Mouse (Mus musculus): ENCODE results near the gene Smdt1. TPM values are rescaled to one million over a fixed set of nuclear protein-coding genes. Genes with fewer than 3 reads are reported as not detected.

The Smdt1 gene
- total RNA-seq, 2 experiments from 2014 or later: 130 to 139 TPM

DNA sequence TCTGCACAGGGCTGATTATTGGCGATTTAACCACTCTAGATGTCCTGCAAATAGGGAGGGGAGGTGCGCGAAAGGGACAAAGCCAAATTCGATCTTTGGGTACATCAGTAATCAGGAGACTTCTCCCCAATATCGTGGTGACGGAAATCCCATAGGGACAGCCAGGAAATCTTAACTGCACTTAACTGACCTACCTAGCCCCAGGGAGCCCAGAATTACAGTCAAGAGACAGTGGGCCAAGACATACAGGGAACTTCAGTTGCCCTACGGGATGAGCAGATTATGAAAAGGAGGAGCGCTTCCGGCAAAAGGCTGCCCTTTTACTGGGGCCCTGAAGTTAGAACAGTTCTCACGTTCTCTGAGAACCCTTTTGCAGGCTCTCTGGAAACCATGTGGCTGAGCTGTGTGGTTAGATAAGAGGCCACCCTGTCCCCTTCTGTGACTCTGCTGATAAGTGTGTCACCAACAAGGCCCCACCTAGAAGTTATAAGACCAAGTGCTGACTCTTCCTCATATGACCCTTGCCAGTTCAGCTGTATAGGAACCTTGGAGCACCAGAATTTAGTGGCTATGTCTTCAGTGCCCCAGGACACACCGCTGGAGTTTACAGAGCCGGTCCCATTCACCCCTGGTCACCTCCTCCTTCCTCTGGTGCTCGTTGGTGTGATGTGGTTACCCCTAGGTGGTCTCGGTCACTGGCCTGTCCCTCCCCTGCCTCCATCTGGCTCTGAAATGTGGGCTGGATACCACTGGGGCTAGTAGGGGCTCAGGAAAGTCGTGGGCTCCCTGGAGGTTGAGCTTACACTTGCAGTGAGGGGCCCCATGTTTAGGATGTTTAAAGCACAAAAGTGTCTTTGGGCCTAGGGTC lies 3.1 kb downstream of the Smdt1 start:
- intact Hi-C loops (cut with DNase I): no loop called here
- DNase-seq (ENCODE audit: extremely low spot score in 1 of 2, low spot score in 2 of 2): no peak

DNA sequence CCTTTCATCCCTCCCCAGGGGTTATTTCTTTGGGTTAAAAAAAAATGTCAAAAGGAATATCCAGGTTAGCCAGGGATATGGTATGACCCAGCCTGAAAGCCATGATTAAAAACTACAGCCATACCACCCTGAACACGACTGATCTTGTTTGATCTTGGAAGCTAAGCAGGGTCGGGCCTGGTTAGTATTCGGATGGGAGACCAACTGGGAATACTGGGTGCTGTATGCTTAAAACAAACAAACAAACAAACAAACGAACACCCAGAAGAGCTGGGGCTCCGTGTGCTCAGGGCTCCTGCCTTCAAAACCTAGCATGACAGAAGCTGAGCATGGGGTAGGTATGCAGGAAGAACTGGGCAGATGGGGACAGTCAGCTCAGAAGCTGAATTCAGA lies 3.8 kb downstream of the Smdt1 start:
- intact Hi-C loops (cut with DNase I): no loop called here
- DNase-seq (ENCODE audit: extremely low spot score in 1 of 2, low spot score in 2 of 2): no peak

DNA sequence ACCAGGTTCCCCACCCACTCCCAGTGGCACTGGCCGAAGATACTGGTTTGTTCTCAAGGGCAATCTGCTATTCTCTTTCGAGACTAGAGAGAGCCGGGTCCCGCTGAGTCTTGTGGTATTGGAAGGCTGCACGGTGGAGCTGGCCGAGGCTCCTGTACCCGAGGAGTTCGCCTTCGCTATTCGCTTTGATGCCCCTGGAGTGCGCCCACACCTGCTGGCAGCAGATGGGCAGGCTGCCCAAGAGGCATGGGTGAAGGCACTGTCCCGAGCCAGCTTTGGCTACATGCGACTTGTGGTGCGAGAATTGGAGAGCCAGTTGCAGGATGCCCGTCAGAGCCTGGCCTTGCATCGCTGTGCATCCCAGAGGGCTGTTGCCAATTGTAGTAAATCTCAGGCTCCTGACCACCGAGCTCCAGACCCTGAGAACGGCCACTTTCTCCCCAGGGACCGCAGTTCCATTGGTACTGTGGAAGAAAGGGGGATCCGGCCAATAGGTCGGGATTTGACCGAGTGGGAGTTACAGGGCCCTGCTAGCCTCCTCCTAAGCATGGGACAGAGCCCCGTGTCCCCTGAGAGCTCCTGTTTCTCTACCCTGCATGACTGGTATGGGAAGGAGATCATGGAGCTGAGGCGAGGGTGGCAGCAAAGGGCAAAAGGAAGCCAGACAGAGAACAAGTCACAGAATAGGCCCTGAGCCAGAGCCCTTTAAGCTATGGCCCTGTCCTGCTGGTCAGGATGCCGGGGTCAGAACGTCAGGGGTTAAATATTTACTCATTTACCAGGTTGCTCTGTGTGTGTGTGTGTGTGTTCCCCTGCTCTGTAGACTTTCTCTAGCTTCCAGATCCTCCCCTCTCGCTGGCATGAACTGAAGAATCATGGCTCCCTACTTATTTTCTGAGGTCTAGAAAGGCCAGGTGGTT lies 4.9 kb downstream of the Smdt1 start:
- intact Hi-C loops (cut with DNase I): no loop called here
- no peak for DNase-seq (ENCODE audit: extremely low spot score in 1 of 2, low spot score in 2 of 2)

DNA sequence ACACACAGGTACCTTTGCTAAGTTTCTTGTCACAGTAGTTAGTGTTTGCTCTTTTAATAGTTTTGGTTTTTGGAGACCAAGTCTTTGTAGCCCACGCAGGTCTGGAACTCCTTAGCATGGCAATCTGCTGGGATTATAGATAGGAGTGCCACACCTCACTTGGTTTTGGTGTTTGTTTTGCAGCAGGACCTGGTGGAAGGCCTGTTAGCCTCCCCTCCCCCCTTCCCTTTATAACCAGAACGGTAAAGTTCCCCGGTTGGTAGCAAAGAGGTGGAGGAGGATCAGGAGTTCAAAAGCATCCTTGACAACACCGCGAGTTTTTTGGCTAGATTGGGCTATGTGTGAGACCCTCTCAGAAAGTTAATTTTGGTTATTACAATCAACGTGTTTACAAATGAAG lies 6.2 kb downstream of the Smdt1 start:
- intact Hi-C loops (cut with DNase I): no loop called here
- DNase-seq (ENCODE audit: extremely low spot score in 1 of 2, low spot score in 2 of 2): no peak

DNA sequence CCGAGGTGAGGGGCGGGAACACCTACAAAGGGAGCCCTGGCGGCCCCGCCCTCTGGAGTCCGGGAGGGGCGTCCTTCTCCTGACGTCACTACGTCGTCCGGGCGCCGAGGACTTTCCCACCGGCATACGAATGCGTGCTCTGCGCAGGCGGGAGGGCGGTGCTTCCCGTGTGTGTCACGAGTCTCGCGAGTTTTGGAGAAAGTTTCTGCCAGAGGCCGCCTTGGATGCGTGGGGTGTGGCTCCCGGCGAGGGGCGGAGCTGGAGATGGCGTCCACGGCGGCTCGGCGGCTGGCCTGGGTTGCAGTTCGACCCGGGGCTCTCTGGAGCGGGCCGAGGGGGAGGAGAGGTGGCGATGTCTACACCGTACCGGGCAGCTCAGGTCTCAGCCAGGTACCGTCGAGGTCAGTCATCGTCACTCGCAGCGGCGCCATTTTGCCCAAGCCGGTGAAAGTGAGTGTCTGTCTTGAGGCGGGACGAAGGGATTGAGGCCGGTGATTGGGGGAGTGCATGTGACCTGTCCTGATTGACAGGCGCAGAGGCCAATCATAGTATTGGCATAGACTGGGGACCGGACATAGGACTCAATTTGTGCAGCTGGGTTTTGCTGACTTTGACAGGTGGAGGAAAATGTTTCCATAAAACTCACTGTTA lies 7.2 kb downstream of the Smdt1 start:
- intact Hi-C loops (cut with DNase I): no loop called here
- DNase-seq (ENCODE audit: extremely low spot score in 1 of 2, low spot score in 2 of 2): peak; percentile 99

DNA sequence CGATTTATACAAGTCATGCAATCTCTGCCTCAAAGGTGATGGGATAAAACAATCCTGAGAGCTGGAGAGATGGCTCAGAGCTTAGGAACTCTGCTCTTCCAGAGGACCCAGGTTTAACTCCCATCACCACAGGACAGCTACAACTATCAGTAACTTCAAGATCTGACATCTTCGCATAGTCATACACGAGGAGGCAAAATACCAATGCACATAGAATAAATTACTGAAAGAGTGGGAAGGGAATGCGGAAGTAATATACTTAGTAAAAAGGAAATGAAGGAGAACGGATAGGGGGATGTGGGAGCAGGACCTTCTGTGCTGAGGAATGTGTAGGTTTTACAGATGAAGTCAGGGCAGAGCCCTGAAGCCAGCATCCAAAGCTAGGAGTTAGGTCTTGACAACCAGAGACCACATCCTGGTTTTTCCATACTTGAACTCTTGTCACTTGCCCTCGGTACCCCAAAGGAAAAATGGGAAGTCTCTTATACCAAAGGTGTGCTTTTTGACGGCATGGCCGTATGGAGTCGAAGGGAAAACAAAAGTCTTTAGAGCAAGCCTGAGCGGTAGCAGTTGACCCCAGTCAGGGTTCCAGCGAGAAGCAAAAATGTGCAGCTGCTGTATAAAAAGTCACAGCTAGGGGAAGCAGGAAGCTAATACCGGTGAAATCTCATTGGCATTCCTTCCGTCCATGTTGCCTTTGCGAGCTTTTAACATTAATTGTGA lies 8.0 kb downstream of the Smdt1 start:
- no peak for DNase-seq (ENCODE audit: extremely low spot score in 1 of 2, low spot score in 2 of 2)
- intact Hi-C loops (cut with DNase I): no loop called here

DNA sequence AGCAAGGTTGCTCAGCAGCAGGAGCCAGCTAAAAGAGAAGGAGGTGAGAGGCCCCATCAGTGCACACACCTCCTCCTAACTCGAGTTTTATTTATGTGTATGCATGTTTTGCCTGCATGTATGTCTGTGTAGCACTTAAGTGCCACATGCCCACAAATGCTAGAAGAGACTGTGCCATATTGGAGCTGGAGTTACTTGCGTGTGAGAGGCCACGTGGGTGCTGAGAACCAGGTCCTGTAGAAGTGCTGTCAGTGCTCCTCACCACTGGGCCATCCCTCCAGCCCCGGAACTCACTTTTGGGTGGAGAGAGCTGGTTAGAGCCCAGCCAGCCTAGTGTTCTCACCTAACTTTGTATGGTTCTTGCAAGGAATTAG lies 8.5 kb downstream of the Smdt1 start:
- intact Hi-C loops (cut with DNase I): no loop called here
- DNase-seq (ENCODE audit: extremely low spot score in 1 of 2, low spot score in 2 of 2): no peak

DNA sequence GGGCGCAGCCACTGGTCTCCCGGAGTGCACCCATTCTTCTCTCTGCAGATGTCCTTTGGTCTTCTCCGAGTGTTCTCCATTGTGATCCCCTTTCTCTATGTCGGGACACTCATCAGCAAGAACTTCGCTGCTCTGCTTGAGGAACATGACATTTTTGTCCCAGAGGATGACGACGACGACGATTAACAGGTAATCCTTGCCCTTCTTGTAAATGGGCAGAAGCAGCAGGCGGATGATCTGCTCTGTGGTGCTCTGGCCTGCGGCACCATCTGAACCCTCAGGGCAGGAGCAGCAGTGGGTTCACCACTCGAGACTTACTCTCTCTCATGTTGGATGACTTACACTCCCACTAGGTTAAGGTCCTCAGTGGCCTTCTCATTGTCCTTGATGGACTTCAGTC lies 9.1 kb downstream of the Smdt1 start:
- intact Hi-C loops (cut with DNase I): no loop called here
- no peak for DNase-seq (ENCODE audit: extremely low spot score in 1 of 2, low spot score in 2 of 2)

DNA sequence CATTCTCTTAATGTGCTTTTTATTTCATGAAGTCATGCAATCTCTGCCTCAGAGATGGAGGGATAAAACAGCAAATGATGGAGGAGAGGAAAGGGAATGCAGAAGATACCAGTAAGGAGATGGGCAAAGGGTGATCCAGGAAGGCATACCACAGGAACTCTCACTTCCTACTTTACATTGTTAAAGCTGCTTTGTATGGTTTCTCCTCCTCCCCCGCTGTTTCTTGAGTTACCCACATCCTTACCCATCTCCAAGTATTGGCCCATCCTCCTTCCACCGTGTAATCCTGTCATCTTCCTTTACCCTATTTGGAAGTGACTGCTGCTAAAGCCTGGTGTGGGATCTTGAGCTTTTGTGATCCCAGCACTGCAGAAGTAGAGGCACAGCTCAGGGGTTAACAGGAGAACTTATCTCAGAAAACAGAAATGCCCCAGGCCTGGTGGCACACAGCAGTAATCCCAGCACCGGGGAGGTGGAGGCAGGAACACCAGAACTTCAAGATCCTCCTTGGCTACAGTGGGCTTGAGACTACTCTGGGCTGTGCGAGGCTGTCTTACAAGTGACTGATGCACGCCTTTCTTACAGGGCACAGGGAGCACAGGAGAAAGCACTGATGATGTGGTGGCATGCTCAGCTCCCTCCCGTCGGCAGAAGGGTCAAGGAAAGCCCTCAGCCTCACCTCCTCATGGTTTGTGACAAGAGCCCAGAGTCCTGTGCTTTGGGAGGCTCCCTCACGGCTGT lies 9.7 kb downstream of the Smdt1 start:
- intact Hi-C loops (cut with DNase I): no loop called here
- no peak for DNase-seq (ENCODE audit: extremely low spot score in 1 of 2, low spot score in 2 of 2)

DNA sequence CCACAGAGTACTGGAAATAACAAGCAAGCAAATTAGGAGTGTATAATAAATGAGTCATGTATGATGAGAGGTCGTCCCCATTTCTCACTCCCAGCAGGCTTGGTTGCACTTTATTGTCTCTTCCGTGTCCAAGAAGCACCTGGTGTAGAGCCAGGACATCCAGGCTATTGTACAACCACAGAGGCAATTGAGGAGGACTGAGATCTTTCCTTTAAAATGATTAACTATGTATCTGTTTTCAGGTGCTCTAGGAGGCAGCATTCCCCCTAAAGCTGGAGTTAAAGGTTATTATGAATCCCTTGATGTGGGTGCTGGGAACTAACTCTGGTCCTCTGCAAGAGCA lies 10.2 kb downstream of the Smdt1 start:
- DNase-seq (ENCODE audit: extremely low spot score in 1 of 2, low spot score in 2 of 2): no peak
- intact Hi-C loops (cut with DNase I): no loop called here

DNA sequence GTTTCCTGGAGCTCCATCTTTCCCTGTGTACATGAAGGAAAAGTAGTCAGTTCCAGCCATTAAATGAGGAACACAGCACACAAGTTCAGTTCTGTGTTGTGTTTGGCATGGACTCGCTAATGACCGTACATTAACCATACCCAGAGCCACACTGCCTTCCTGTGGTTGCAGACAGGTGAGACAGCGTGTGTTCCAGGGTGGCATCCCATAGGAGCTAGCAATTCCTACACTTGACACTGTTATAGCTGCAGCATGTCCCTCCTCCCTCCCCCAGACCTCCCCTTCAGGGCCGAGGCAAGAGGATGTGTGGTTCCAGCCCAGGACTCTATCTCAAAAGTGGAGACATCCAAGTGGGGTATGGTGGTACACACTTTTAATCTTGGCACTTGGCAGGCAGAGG lies 11.6 kb downstream of the Smdt1 start:
- intact Hi-C loops (cut with DNase I): no loop called here
- DNase-seq (ENCODE audit: extremely low spot score in 1 of 2, low spot score in 2 of 2): no peak

DNA sequence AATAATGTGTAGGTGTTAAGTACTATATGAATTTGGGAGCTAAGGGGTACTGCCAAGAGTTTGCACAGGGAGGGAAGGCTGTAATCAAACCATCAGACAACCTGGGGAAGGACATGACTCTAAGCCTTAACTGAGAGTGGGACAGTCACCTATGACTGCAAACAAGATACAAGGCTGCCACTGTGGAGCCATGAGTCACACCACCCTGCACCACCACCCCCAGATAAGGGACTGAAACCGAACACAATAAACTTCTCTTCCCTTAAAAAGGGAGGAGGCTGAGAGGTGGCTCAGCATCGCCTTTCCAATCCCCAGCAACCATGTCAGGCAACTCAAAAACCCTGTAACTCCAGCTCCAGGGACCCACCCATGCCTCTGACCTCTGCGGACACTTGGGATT lies 12.7 kb downstream of the Smdt1 start:
- intact Hi-C loops (cut with DNase I): no loop called here
- no peak for DNase-seq (ENCODE audit: extremely low spot score in 1 of 2, low spot score in 2 of 2)

DNA sequence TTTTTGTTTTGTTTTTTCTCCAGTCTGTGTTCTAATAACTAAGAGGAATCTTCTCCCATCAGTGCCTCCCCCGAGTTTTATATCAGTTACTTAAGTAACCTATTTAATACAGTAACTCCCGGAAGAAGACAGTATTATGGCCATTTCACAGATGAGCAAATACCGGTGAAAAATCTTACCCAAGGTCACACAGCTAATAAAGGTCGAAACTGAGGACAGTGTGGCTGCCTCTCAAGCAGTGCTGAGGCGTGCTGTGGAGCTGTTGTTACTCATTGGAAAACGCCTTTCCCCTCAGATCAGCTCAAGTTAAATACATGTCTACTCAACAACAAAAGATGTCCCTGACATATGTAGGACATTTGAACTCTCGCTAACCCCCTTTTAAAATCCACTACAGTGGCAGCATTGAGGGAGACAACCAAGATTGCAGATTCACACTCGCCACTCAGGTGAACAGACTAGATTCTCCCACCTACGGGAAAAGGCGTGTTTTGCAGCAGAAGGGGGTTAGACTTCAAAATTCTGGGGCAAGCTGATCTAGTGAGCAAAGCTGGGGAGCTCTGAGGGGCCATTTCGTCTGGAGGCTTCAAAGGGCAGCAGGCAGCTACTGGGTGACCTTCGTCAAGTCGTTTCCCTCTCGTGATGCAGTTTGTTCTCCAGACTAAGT lies 14.5 kb downstream of the Smdt1 start:
- intact Hi-C loops (cut with DNase I): no loop called here
- DNase-seq (ENCODE audit: extremely low spot score in 1 of 2, low spot score in 2 of 2): no peak

DNA sequence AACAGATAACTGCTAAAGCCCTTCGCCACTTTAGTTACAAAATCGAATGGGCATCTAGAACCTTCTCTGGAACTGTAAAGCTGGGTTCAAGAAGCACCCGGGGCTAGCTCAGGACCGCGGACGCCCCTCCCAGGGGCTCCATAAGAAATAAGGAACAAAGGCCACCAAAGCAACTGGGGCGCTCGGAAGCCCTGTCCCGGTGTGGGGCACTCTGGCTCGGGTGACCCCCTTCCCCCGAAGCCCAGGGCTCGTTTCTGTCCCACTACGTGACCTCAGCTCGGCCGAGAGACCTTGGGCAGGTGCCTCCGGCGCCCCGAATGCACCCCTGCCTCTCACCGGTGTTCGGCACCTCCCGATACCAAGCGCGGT lies 15.0 kb downstream of the Smdt1 start:
- no peak for DNase-seq (ENCODE audit: extremely low spot score in 1 of 2, low spot score in 2 of 2)
- intact Hi-C loops (cut with DNase I): loop anchor here (2.0 kb wide), 1 partner anchor 63 kb away; no protein-coding TSS in a partner anchor

DNA sequence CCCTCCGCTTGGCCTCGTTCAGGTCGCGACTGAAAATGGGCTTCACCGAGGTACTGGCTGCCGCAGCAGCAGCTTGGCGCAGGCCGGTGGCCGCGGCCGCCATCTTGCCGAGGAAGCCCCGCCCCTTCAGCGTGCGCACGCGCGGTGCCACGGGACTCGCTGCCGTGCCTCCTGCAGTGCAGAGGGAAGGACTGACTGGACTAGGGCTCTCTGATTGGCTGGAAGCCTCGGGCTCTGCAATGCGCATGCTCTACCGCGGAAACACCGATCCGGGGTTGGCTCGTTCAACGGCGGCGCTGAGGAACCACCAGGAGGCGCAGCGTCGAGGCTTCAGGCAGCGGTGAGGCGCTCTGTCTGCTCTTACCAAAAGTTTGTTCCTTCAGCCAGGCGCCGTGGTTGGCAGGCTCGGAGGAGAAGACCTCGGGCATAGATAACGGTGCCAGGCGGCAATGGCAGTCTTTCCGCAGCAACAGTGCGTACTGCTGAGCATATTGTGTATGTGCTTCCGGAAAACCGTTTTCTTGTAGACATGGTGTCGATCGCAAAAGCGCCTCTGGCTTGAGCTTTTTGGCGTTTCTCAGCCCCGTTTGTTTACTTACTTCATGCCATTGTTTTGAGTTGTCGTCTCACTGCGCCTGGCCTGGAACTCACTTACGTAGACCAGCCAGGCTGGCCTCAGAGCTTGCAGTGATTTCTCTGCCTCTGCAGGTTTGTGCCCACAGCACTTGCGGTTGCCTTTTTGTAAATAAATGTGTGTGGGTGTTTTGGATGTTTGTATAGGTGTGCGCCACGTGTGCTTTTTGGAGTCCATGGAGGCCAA lies 15.6 kb downstream of the Smdt1 start, which contains the start of gene Ndufa6:
TSS of gene Ndufa6 (minus strand) at position 197 of the 820 bp plus-strand sequence.
- intact Hi-C loops (cut with DNase I): loop anchor here (2.0 kb wide), 1 partner anchor 62 kb away; no protein-coding TSS in a partner anchor
- peak; percentile 97 to 98 for DNase-seq (ENCODE audit: extremely low spot score in 1 of 2, low spot score in 2 of 2)

DNA sequence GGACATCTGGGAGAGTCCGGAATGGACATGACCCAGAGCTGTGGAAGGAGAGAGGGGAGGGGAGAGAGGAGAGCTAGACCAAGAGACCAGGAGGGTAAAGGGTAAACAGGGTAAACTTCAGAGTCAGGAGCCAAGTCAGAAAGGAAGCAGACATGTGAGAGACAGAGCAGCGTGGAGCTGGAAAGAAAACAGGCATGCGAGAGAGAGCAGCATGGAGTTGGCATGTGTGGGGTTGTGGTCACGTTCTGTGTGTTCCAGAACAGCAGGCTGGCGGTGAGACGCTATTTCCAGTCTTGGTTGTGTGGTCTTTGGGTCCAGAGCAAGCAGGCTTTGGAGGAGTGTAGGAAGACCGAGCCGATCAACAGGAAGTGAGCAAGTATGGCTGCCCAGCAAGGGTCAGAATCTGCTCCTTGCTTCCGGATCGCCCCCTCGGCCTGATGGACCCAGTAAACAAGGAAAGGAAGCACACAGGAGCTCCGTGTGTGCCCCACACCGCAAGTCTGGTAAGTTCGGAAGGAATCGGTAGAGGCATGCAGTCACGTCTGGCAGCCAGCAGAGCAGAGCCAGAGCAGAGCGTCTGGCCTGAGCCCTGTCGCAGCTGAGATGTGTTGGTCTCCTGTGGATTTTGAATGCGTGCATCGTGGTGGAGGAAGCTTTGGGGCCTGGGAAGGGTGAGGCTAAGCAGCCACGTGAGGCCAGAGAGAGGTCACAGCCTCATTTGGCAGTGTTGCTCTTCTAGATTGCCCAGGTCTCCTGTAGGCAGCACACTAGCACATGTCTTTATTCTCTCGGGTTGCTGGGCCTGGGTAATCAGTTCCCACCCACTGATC lies 19.9 kb downstream of the Smdt1 start:
- intact Hi-C loops (cut with DNase I): no loop called here
- peak in 1 of 2 experiments; percentile 45 for DNase-seq (ENCODE audit: extremely low spot score in 1 of 2, low spot score in 2 of 2)
